Mouse (Mus musculus) midbrain, embryonic 14.5 days (tissue): Measurements from ENCODE around the gene Pmepa1. TPM values are rescaled to one million over a fixed set of nuclear protein-coding genes. Genes with fewer than 3 reads are reported as not detected.

Experiments
- ATAC-seq: fragments of 200-750 bp; cut with Nextera tagmentation; 2 replicates; pipeline ENCODE4 v1.8.0; 2017; ENCODE audit warnings: moderate number of reproducible peaks, moderate library complexity; ENCODE audit not compliant: low FRiP score, low TSS enrichment
- DNase-seq: peaks from one replicate; pipeline ENCODE4 v3.0.0-alpha.2; 2015
- H3K27ac ChIP-seq: fragments of 300-500 bp; sonication (generic); replicated peaks from 2 replicates; pipeline ENCODE4 v1.5.1; 2014; ENCODE audit warnings: mild to moderate bottlenecking, low read depth, low read length, moderate library complexity
- H3K27me3 ChIP-seq: fragments of 300-500 bp; sonication (generic); 2 replicates; pipeline ENCODE4 v1.6.1; 2014; ENCODE audit warnings: low read length, control low read depth, mixed read lengths; ENCODE audit not compliant: control insufficient read depth, insufficient read depth
- H3K36me3 ChIP-seq: fragments of 300-500 bp; sonication (generic); 2 replicates; pipeline ENCODE4 v1.6.1; 2014; ENCODE audit warnings: low read length, control low read depth; ENCODE audit not compliant: control insufficient read depth, insufficient read depth
- H3K4me1 ChIP-seq: fragments of 300-500 bp; sonication (generic); 2 replicates; pipeline ENCODE4 v1.6.1; 2014; ENCODE audit warnings: mild to moderate bottlenecking, antibody characterized with exemption, low read length, control low read depth; ENCODE audit not compliant: control insufficient read depth, insufficient read depth
- H3K4me2 ChIP-seq: fragments of 300-500 bp; sonication (generic); 2 replicates; pipeline ENCODE4 v1.6.1; 2014; ENCODE audit warnings: mild to moderate bottlenecking, low read length, moderate library complexity
- H3K4me3 ChIP-seq: fragments of 300-500 bp; sonication (generic); replicated peaks from 2 replicates; pipeline ENCODE4 v1.5.1; 2014; ENCODE audit warnings: low read depth, low read length
- H3K9ac ChIP-seq: fragments of 300-500 bp; sonication (generic); replicated peaks from 2 replicates; pipeline ENCODE4 v1.6.1; 2014; ENCODE audit warnings: mild to moderate bottlenecking, low read length, moderate library complexity
- H3K9me3 ChIP-seq: fragments of 300-500 bp; sonication (generic); 2 replicates; pipeline ENCODE4 v1.6.1; 2016; ENCODE audit warnings: low read length, control low read depth, mixed read lengths; ENCODE audit not compliant: control insufficient read depth
- WGBS: fragments of 180-500 bp; shearing (Covaris S2); extraction: QIAGEN DNeasy Blood & Tissue Kit; methylation state at CpG from one replicate; pipeline ENCODE4 v1.1.7; 2014; 5-methylcytosine and 5-hydroxymethylcytosine counted together
- polyA plus RNA-seq: library from polyadenylated mRNA; unstranded; fragments of >200 nt; fragmentation: Nextera tagmentation; extraction: Ambion mirVana; gene quantifications from 2 replicates; pipeline ENCODE4 v1.2.1, GENCODE M21; 2014

Gene Pmepa1
- polyA plus RNA-seq, 1 experiment from 2014 or later = 5.7 TPM

DNA sequence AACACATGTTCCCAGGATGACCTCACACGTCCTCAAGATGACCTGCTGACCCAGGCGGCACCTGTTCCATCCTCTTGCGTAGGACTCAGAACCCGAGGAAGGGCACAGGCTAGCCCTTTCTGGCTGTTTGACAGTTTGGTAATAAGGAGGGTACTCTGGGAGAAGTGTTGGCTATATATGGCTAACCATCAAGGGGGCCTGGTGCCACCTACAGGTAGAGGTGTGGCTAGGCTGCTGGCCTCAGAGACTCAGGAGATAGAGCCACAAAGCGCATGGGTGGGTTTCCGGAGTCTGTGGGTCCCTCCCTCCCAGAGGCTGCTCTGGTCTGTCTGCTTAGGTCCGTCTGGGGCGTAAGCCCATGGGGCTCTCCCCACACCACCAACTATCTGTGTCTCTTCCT, 29.6 kb downstream of the Pmepa1 start:
- no peak overlapping the region for H3K4me2 ChIP-seq
- H3K9ac ChIP-seq = no peak overlapping the region
- H3K9me3 ChIP-seq = no peaks in the 10 kb centered on the region
- H3K36me3 ChIP-seq = no peaks in the 10 kb centered on the region
- H3K27ac ChIP-seq = no peak overlapping the region
- DNase-seq = no peak
- H3K4me3 ChIP-seq = no peak overlapping the region
- H3K27me3 ChIP-seq = no peaks in the 10 kb centered on the region
- ATAC-seq = no peak
- WGBS = 75% methylated on average over 8 of the region's 8 CpGs
- peaks cover 31% of the 10 kb centered on the region for H3K4me1 ChIP-seq

DNA sequence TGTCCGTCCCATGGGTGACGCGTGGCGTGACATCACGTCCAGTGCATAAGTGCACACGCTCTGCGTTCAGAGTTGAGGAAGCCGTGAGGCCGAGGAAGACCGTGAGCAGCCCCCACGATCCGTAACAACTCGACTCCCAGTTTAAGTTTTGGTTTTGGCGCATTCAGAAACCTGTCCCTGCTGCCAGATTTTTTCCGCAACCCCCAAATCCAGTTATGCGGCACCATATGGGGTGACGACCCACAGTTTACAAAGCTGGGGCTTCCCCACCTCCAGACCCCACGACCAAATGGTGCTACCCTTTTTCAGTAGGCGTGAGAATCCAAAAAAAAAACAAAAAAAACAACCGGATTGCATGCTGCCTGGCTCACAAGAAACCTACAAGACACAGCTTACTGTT, 31.1 kb downstream of the Pmepa1 start:
- no peak overlapping the region for H3K4me2 ChIP-seq
- H3K4me1 ChIP-seq = peaks cover 27% of the 10 kb centered on the region
- no peaks in the 10 kb centered on the region for H3K9me3 ChIP-seq
- WGBS = 87% methylated on average over 20 of the region's 20 CpGs
- no peak overlapping the region for H3K27ac ChIP-seq
- no peak for ATAC-seq
- H3K9ac ChIP-seq = no peak overlapping the region
- H3K4me3 ChIP-seq = no peak overlapping the region
- H3K36me3 ChIP-seq = no peaks in the 10 kb centered on the region
- no peaks in the 10 kb centered on the region for H3K27me3 ChIP-seq
- DNase-seq = no peak

DNA sequence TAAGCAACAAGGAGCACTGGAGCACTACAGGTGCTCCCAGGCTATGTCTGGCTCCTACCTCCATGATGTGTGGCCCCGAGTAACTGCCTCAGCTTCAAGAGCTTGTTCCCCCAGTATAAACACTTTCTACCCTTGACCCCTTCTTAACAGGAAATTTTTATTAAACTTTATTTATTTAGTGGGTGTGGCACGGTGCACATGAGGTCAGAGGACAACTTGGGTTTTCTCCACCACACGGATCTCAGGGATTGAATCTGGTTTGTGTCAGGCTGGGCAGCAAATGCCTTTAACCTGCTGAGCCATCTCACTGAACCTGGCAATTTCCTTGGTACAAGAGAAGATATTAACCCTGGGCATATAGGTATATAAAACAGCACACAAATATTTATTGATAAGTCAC, 32.2 kb downstream of the Pmepa1 start:
- no peak overlapping the region for H3K27ac ChIP-seq
- H3K4me3 ChIP-seq = no peak overlapping the region
- ATAC-seq = no peak
- H3K9me3 ChIP-seq = no peaks in the 10 kb centered on the region
- no peak overlapping the region for H3K4me2 ChIP-seq
- 83% methylated on average over 3 of the region's 3 CpGs for WGBS
- H3K27me3 ChIP-seq = no peaks in the 10 kb centered on the region
- H3K9ac ChIP-seq = no peak overlapping the region
- no peak for DNase-seq
- H3K4me1 ChIP-seq = peaks cover 25% of the 10 kb centered on the region
- no peaks in the 10 kb centered on the region for H3K36me3 ChIP-seq

DNA sequence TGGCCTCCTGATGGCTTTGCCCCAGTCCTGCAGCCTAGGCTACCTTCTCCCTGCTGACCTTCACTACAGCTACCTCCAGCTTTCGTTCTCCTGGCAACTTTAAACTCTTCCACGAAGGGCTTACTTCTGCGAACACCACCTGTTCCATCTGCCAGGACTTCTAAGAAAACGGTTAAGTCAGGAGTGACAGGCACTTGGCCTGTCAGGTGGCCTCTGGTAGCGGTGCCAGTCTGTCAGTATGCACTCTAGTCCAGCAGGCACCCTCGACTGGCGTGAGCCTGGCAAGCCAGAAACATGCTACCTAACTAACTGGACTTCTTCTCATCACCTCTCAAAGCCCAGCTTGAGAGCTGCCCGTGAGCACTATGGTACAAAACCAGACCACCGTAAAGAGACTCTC, 32.7 kb downstream of the Pmepa1 start:
- 70% methylated on average over 9 of the region's 9 CpGs for WGBS
- H3K27ac ChIP-seq = no peak overlapping the region
- H3K9ac ChIP-seq = no peak overlapping the region
- no peaks in the 10 kb centered on the region for H3K36me3 ChIP-seq
- no peak overlapping the region for H3K4me2 ChIP-seq
- no peak overlapping the region for H3K4me3 ChIP-seq
- ATAC-seq = no peak
- DNase-seq = no peak
- H3K4me1 ChIP-seq = peaks cover 29% of the 10 kb centered on the region
- no peaks in the 10 kb centered on the region for H3K9me3 ChIP-seq
- no peaks in the 10 kb centered on the region for H3K27me3 ChIP-seq

DNA sequence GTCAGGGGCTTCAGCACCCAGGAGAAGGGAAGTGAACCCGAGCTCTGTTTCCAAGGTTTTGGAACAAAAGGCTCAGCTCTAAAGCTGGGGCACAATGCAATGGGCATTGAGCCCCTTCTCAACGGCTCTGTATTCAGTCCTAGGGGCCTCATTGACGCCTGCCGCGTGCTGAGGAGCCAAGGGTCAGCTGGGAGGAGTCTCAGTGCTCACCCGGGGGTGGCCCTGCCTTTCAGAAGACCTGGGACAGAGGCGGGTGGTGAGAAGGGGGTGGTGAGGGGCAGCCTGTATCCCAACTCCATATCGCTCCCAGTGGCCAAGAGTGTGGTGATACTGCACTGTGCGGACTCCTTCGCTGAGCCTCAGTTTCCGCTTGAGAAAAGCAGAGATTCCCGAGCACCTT, 33.5 kb downstream of the Pmepa1 start:
- Histone ChIP-seq H3K4me2 (no peak overlapping the region), H3K4me1 (peaks cover 37% of the 10 kb centered on the region), H3K27ac (no peak overlapping the region; the same call in 1 of the 2 replicates), H3K4me3 (no peak overlapping the region), H3K36me3 (no peaks in the 10 kb centered on the region), H3K9ac (no peak overlapping the region), H3K9me3 (no peaks in the 10 kb centered on the region), H3K27me3 (no peaks in the 10 kb centered on the region)
- DNase-seq = peak; percentile 64
- peak; percentile 66 for ATAC-seq
- WGBS = 2% methylated on average over 12 of the region's 12 CpGs

DNA sequence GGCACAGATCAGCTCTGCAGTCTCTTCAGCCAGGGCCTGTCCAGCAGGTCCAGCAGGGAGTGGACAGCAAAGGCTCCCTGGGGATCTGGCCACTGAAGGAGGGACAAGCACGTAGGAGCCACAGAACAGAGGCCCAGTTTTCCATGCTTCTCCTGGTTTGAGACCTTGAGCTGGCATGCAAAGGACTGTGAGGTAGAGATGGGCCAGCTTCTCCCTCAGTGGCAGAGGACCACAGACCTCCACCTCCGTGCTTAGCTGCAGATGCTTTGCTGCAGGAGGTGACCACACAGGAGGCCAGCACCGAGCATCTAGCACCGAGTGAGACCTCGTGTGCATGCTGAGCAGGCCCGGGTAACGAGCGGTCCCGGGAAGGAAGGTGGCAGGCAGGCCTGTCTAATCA, 35.6 kb downstream of the Pmepa1 start:
- peaks cover 55% of the 10 kb centered on the region for H3K4me1 ChIP-seq
- H3K9ac ChIP-seq = no peak overlapping the region
- no peaks in the 10 kb centered on the region for H3K36me3 ChIP-seq
- no peak for DNase-seq
- no peak overlapping the region for H3K4me3 ChIP-seq
- WGBS = 28% methylated on average over 9 of the region's 9 CpGs
- no peaks in the 10 kb centered on the region for H3K27me3 ChIP-seq
- ATAC-seq = no peak
- H3K4me2 ChIP-seq = no peak overlapping the region
- H3K9me3 ChIP-seq = no peaks in the 10 kb centered on the region
- H3K27ac ChIP-seq = no peak overlapping the region

DNA sequence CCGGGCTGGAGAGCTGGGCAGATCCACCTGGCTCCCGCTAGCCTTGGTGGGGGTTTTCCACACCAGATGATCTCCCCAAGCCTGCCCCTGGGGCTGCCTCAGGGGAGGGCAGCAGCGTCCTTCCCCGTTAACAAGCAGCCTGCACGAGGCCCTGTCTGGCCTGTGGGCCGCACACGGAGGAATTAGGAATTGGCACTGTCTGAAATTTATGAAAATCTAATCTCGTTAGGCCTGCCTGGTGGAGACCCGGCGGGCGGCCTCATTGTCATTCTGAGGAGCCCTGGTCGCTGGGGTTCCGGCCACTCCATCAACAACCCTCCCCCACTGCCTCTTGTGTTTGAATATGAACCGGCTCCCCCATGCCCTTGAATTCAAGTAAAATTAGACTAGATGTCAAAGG, 37.8 kb downstream of the Pmepa1 start:
- DNase-seq = peak; percentile 77
- WGBS = 3% methylated on average over 14 of the region's 14 CpGs
- Histone ChIP-seq H3K9ac (0 out of 2 replicates have a peak overlapping the region, but pooled peaks have one; percentile 36), H3K27me3 (no peaks in the 10 kb centered on the region), H3K4me3 (no peak overlapping the region), H3K4me1 (peaks cover 62% of the 10 kb centered on the region), H3K9me3 (no peaks in the 10 kb centered on the region), H3K4me2 (peak overlapping the region; percentile 22; the same call in 1 of the 2 replicates), H3K36me3 (no peaks in the 10 kb centered on the region), H3K27ac (peak overlapping the region; percentile 75)
- ATAC-seq = peak; percentile 51; the same call in 1 of the 2 replicates

DNA sequence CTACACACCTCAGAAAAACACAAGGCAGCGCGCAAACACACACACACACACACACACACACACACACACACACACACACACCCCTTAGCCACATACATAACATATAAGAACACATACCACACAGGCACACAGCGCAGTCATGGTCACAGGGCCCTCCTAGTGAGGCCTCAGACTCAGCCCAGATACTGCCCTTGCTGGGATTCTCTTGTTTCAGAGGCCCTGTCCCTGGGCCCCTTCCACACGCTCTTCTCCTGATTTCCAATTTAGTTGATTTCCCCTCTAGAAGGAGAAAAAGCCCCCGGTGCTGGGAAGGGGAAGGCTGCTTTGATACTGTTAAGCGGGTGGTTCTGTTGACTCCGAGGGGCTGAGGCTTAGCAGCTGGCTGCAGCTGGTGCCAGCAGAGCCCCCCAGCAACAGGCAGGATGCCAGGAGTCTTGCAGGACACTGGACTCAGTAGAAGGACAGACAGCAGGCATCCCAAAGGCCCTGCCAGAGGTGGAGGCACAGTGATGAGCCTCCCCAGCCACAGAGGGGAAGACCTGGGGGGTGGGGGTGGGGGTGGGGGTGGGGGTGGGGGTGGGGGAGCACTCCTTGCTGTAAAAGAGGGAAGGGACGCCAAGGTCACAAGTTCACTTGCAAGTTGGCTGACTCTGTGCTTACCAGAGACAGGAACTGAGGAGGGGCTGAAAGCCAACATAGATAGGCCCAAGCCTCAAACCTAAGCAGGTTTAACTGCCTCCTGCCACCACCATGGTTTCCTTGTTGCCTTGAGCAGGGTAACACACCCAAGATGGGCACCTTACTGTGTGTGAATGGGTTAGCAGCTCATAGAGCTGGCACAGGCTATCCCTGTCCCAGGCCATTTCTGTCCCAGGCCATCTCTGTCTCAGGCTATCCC, 40.6 kb downstream of the Pmepa1 start:
- H3K27ac ChIP-seq = no peak overlapping the region
- peak; percentile 70 for DNase-seq
- H3K4me3 ChIP-seq = no peak overlapping the region
- no peak for ATAC-seq
- peaks cover 46% of the 10 kb centered on the region for H3K4me1 ChIP-seq
- no peaks in the 10 kb centered on the region for H3K9me3 ChIP-seq
- no peaks in the 10 kb centered on the region for H3K27me3 ChIP-seq
- 46% methylated on average over 8 of the region's 8 CpGs for WGBS
- H3K9ac ChIP-seq = no peak overlapping the region
- H3K36me3 ChIP-seq = peaks cover 24% of the 10 kb centered on the region
- H3K4me2 ChIP-seq = no peak overlapping the region

DNA sequence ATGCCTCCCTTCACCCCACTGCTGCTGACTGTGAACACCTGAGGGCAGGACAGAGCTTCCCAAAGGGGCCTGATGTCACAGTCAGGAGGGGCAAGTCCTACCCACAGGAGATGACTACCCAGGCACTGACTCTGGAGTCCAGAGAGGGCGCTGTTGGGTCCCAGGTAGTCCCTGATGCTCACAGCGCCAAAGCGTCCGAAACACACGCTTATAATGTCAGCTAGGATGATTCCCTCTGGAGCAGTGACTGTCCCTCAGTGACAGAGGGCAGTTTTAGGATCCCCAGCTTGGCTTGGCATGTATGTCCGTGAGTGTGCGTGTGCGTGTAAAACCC, 43.6 kb downstream of the Pmepa1 start:
- ATAC-seq (no peak), DNase-seq (no peak)
- H3K9ac ChIP-seq = no peak overlapping the region
- H3K9me3 ChIP-seq = no peaks in the 10 kb centered on the region
- H3K4me1 ChIP-seq = peaks cover 25% of the 10 kb centered on the region
- no peaks in the 10 kb centered on the region for H3K27me3 ChIP-seq
- 76% methylated on average over 8 of the region's 8 CpGs for WGBS
- H3K36me3 ChIP-seq = peaks cover 35% of the 10 kb centered on the region
- no peak overlapping the region for H3K4me2 ChIP-seq
- H3K27ac ChIP-seq = no peak overlapping the region
- H3K4me3 ChIP-seq = no peak overlapping the region
